Mouse (Mus musculus) kidney, adult 2 months (tissue): ENCODE data around the gene Chd6. TPM values are rescaled to one million over a fixed set of nuclear protein-coding genes. Genes with fewer than 3 reads are reported as not detected.
A peak's percentile ranks its signal among the peaks of the same experiment; 100 is the strongest.

Experiments
- DNase-seq: peaks from one replicate; pipeline ENCODE4 v3.0.0; 2021
- H3K27ac ChIP-seq: fragments of 200-500 bp; 2 replicates; pipeline ENCODE4 v1.5.1; 2012; ENCODE audit warnings: low read depth, low read length, control low read depth, inconsistent platforms; ENCODE audit not compliant: insufficient read depth
- H3K27me3 ChIP-seq: fragments of 200-500 bp; replicated peaks from 2 replicates; pipeline ENCODE4 v1.6.1; 2012; ENCODE audit warnings: mild to moderate bottlenecking, moderate library complexity, low read length, inconsistent platforms; ENCODE audit not compliant: control insufficient read depth, insufficient read depth
- H3K36me3 ChIP-seq: fragments of 200-500 bp; 2 replicates; pipeline ENCODE4 v1.6.1; 2012; ENCODE audit warnings: mild to moderate bottlenecking, moderate library complexity, low read length, inconsistent platforms; ENCODE audit not compliant: control insufficient read depth, insufficient read depth
- H3K4me1 ChIP-seq: fragments of 200-500 bp; 2 replicates; pipeline ENCODE4 v1.6.1; 2011; ENCODE audit warnings: low read length; ENCODE audit not compliant: control insufficient read depth, insufficient read depth
- H3K4me3 ChIP-seq: fragments of 200-500 bp; 2 replicates; pipeline ENCODE4 v1.5.1; 2011; ENCODE audit warnings: mild to moderate bottlenecking, low read depth, low read length, control low read depth; ENCODE audit not compliant: insufficient read depth
- CTCF ChIP-seq: fragments of 200-500 bp; conservative IDR thresholded peaks from 2 replicates; pipeline ENCODE4 v1.5.1; 2011; ENCODE audit warnings: low read depth, mild to moderate bottlenecking, control low read depth, low read length, moderate library complexity, mixed read lengths; ENCODE audit not compliant: insufficient read depth, insufficient read length
- POLR2A ChIP-seq: fragments of 200-500 bp; IDR thresholded peaks from one replicate; pipeline ENCODE4 v1.6.1; 2011; ENCODE audit warnings: low read depth, low read length, control low read depth
- WGBS: fragments of 180-500 bp; shearing (Covaris S2); methylation state at CpG from one replicate; pipeline ENCODE4 v1.1.7; 2018; 5-methylcytosine and 5-hydroxymethylcytosine counted together
- polyA plus RNA-seq: library from polyadenylated mRNA; depleted of rRNA; stranded (reverse); fragments of >200 nt; gene quantifications from 2 replicates; pipeline ENCODE4 v1.2.3, GENCODE M21; 2012

Chd6 gene
- polyA plus RNA-seq, 1 experiment, result 7.7 TPM

GRCm38 (mm10) chr2:161102102-161102501, 6.8 kb downstream of the Chd6 start:
- H3K27ac ChIP-seq, result no peak overlapping the region
- peaks cover 5% of the 10 kb centered on the region for H3K4me1 ChIP-seq
- no peak for DNase-seq
- 62% methylated on average over 3 of the region's 3 CpGs for WGBS
- no peak for TF ChIP-seq CTCF
- no peak for TF ChIP-seq POLR2A
- no peaks in the 10 kb centered on the region for H3K36me3 ChIP-seq
- H3K4me3 ChIP-seq, result no peak overlapping the region
- H3K27me3 ChIP-seq, result no peaks in the 10 kb centered on the region

GRCm38 (mm10) chr2:161097746-161098145, 11.1 kb downstream of the Chd6 start:
- Histone ChIP-seq H3K27ac (no peak overlapping the region), H3K27me3 (no peaks in the 10 kb centered on the region), H3K4me3 (no peak overlapping the region), H3K4me1 (peaks cover 3% of the 10 kb centered on the region; the same call in 1 of the 2 replicates), H3K36me3 (no peaks in the 10 kb centered on the region)
- TF ChIP-seq POLR2A (no peak), CTCF (no peak)
- DNase-seq, result no peak
- WGBS, result 75% methylated on average over 5 of the region's 5 CpGs

GRCm38 (mm10) chr2:161090746-161091405, 18.0 kb downstream of the Chd6 start:
- no peaks in the 10 kb centered on the region for H3K36me3 ChIP-seq
- TF ChIP-seq CTCF (no peak), POLR2A (no peak)
- no peak overlapping the region for H3K27ac ChIP-seq
- peaks cover 8% of the 10 kb centered on the region; the same call in 1 of the 2 replicates for H3K4me1 ChIP-seq
- H3K27me3 ChIP-seq, result no peaks in the 10 kb centered on the region
- 72% methylated on average over 6 of the region's 6 CpGs for WGBS
- H3K4me3 ChIP-seq, result no peak overlapping the region
- DNase-seq, result no peak

- peak; percentile 49 for DNase-seq
- 37% methylated on average over 3 of the region's 3 CpGs for WGBS
- Histone ChIP-seq H3K36me3 (no peaks in the 10 kb centered on the region), H3K4me3 (no peak overlapping the region), H3K27ac (no peak overlapping the region), H3K27me3 (no peaks in the 10 kb centered on the region), H3K4me1 (peaks cover 5% of the 10 kb centered on the region; the same call in 1 of the 2 replicates)
- TF ChIP-seq CTCF (no peak), POLR2A (no peak)
Observed at GRCm38 (mm10) chr2:161090200-161090599, 18.7 kb downstream of the Chd6 start.

DNA sequence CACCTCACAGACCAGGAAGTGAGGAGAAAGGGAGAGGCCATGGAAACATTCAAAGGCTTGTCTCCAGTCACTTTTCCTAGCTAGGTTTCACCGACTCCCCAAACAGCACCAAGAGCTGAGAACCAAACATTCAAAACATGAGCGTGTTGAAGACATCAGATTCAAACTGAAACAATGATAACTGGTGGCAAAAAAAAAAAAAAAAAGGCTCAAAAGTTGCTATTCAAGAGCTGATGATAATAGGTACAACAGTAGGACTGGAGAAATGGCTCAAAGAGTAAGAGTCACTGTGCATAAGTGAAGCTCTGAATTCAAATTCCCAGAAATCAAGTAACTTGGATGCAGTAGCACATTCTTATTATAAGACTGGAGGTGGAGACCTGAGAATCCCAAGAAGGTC, 30.3 kb downstream of the Chd6 start:
- Histone ChIP-seq H3K36me3 (no peaks in the 10 kb centered on the region), H3K27me3 (no peaks in the 10 kb centered on the region), H3K4me1 (no peaks in the 10 kb centered on the region), H3K4me3 (no peak overlapping the region), H3K27ac (no peak overlapping the region)
- 91% methylated on average over 2 of the region's 2 CpGs for WGBS
- no peak for DNase-seq
- TF ChIP-seq POLR2A (no peak), CTCF (no peak)

DNA sequence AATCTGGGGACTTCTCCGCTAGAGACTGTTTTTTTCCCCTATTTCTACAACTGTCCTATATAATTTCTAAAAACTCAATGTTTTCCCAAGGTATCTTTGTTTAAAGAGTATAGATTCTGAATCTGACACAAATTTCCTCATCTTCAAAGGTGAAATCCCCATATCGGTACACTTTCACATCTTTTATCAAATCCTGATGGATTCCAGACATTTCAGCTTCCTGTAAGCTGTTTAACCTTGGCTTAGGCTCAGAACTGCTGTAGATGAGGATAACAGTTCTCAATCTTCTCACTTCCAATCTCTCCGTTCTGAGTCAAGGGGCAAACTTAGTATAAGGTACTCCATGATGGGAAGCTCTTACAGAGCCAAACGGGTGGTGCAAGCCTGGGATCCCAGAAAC, 32.6 kb downstream of the Chd6 start:
- Histone ChIP-seq H3K27me3 (no peaks in the 10 kb centered on the region), H3K27ac (no peak overlapping the region), H3K36me3 (no peaks in the 10 kb centered on the region), H3K4me1 (no peaks in the 10 kb centered on the region), H3K4me3 (no peak overlapping the region)
- TF ChIP-seq POLR2A (no peak), CTCF (no peak)
- no peak for DNase-seq
- WGBS, result 75% methylated on average over 4 of the region's 4 CpGs

- Histone ChIP-seq H3K4me1 (no peaks in the 10 kb centered on the region), H3K4me3 (no peak overlapping the region), H3K27me3 (no peaks in the 10 kb centered on the region), H3K27ac (no peak overlapping the region), H3K36me3 (no peaks in the 10 kb centered on the region)
- TF ChIP-seq CTCF (no peak), POLR2A (no peak)
- WGBS, result 91% methylated on average over 5 of the region's 5 CpGs
- no peak for DNase-seq
Observed at GRCm38 (mm10) chr2:161075553-161075952, 33.3 kb downstream of the Chd6 start.

DNA sequence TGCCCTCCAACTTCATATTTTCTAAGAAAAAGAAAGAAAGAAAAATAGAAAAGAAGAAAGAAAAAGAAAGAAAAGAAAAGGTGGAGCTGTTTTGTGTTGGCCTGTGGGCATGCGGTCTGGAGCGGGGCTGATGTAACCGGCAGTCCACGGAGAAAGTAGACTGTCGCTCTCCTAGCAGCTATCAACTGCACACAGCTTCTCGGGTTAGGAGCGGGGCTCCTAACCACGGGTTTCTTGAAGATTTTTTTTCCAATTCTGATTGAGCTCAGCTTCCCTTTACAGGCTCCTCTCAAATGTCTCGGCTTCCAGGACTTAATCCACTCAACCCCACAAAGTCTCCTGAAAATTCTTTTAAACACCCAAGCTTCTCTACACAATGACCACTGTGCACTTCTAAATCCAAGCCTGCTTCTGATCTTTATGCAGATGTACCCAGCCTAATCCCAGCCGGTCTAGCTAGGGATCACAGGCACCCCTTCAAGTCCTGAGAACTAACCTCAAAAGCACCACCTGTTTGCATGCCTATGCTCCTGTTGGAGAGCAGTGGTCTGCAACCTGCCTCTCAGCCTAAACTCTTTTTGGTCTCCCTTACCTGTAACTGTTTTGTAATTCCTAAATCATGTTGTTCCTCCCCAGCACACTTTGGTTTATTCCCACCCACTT, 42.6 kb downstream of the Chd6 start:
- Histone ChIP-seq H3K27ac (no peak overlapping the region), H3K27me3 (no peaks in the 10 kb centered on the region), H3K36me3 (no peaks in the 10 kb centered on the region), H3K4me3 (no peak overlapping the region), H3K4me1 (peaks cover 3% of the 10 kb centered on the region; the same call in 1 of the 2 replicates)
- no peak for TF ChIP-seq CTCF
- TF ChIP-seq POLR2A, result no peak
- DNase-seq, result no peak
- 69% methylated on average over 10 of the region's 10 CpGs for WGBS
